Mouse (Mus musculus) ES-E14 (cell line): ENCODE measurements around the gene Kcnab2.

Experiments
- HCFC1 ChIP-seq: IDR thresholded peaks from 2 replicates; pipeline ENCODE4 v1.6.1; 2012; ENCODE audit warnings: low read length, inconsistent platforms, borderline replicate concordance; ENCODE audit not compliant: insufficient read depth
- ZC3H11A ChIP-seq: IDR thresholded peaks from 2 replicates; pipeline ENCODE4 v1.6.1; 2012; ENCODE audit warnings: low read depth, mild to moderate bottlenecking, inconsistent platforms, low read length, borderline replicate concordance

DNA sequence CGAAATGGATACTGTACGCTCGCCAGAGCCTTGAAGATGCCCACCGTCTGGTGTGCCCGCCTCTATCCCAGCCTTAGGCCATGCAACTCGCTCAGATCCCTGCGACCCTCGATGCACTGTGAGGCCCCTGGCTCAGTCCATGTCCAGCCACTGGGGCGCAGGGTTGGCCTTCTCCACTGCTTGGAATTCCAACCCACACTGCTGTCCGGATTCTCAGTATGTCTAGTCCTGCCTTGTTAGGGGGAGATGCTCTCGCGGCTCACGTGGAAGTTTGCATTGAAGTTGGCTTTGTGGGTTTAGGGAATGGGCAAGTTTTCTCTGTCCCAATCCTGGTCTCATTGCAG, 525 bp upstream of the Kcnab2 start:
- no peak for TF ChIP-seq HCFC1
- TF ChIP-seq ZC3H11A, result no peak
